Mouse (Mus musculus) spleen, embryonic (tissue): Measurements from ENCODE around the gene Schip1.

ENCODE experiments used
- CTCF ChIA-PET: fragments of 350-600 bp; sonication (Branson Sonifier 250); formaldehyde crosslinking; loops from one replicate; lab custom pipeline; 2022; lab: Charles Lee

The Schip1 gene

GRCm38 (mm10) chr3:68545898-68546297, 481.3 kb downstream of the Schip1 start:
- CTCF ChIA-PET = no interaction called here

- CTCF ChIA-PET = no interaction called here
Observed at GRCm38 (mm10) chr3:68555087-68555662, 490.6 kb downstream of the Schip1 start.

- CTCF ChIA-PET = interaction anchor here (0.5 kb wide), 1 partner anchor 10 kb away, joined by 3 read pairs; no protein-coding TSS in a partner anchor
Observed at GRCm38 (mm10) chr3:68556891-68557290, 492.3 kb downstream of the Schip1 start.

- CTCF ChIA-PET = no interaction called here
Observed at GRCm38 (mm10) chr3:68558744-68559143, 494.1 kb downstream of the Schip1 start.

- CTCF ChIA-PET = no interaction called here
Observed at GRCm38 (mm10) chr3:68560057-68560456, 495.5 kb downstream of the Schip1 start.

- CTCF ChIA-PET = interaction anchor here (0.6 kb wide), 1 partner anchor 35 kb away, joined by 3 read pairs; no protein-coding TSS in a partner anchor
Observed at GRCm38 (mm10) chr3:68562838-68563237, 498.2 kb downstream of the Schip1 start.

- CTCF ChIA-PET = no interaction called here
Observed at GRCm38 (mm10) chr3:68563922-68564321, 499.3 kb downstream of the Schip1 start.

GRCm38 (mm10) chr3:68564978-68565674, 500.5 kb downstream of the Schip1 start:
- CTCF ChIA-PET = no interaction called here

- CTCF ChIA-PET = no interaction called here
Observed at GRCm38 (mm10) chr3:68565675-68566055, 501.1 kb downstream of the Schip1 start.

- CTCF ChIA-PET = no interaction called here
Observed at GRCm38 (mm10) chr3:68567581-68567980, 503.0 kb downstream of the Schip1 start.

- CTCF ChIA-PET = no interaction called here
Observed at GRCm38 (mm10) chr3:68568149-68568548, 503.5 kb downstream of the Schip1 start.

GRCm38 (mm10) chr3:68568716-68569115, 504.1 kb downstream of the Schip1 start:
- CTCF ChIA-PET = no interaction called here

GRCm38 (mm10) chr3:68570319-68570718, 505.7 kb downstream of the Schip1 start:
- CTCF ChIA-PET = no interaction called here

- CTCF ChIA-PET = no interaction called here
Observed at GRCm38 (mm10) chr3:68572249-68573225, 507.9 kb downstream of the Schip1 start.

GRCm38 (mm10) chr3:68573226-68573624, 508.6 kb downstream of the Schip1 start:
- CTCF ChIA-PET = no interaction called here

GRCm38 (mm10) chr3:68574097-68574496, 509.5 kb downstream of the Schip1 start:
- CTCF ChIA-PET = no interaction called here

- CTCF ChIA-PET = no interaction called here
Observed at GRCm38 (mm10) chr3:68574565-68574964, 510.0 kb downstream of the Schip1 start.

GRCm38 (mm10) chr3:68575636-68576340, 511.2 kb downstream of the Schip1 start:
- CTCF ChIA-PET = no interaction called here

- CTCF ChIA-PET = no interaction called here
Observed at GRCm38 (mm10) chr3:68576431-68576830, 511.8 kb downstream of the Schip1 start.

GRCm38 (mm10) chr3:68576948-68577347, 512.3 kb downstream of the Schip1 start:
- CTCF ChIA-PET = no interaction called here

- CTCF ChIA-PET = no interaction called here
Observed at GRCm38 (mm10) chr3:68581591-68581990, 517.0 kb downstream of the Schip1 start.
